Mouse (Mus musculus) intestine, embryonic 14.5 days (tissue): ENCODE measurements around the gene Gpr179. TPM values are rescaled to one million over a fixed set of nuclear protein-coding genes. Genes with fewer than 3 reads are reported as not detected.
"Not testable (repeated sequence)": the region's sequence is repeated elsewhere in the genome, so short reads cannot be mapped to it uniquely, and the experiment has no call there.

Source experiments
- ATAC-seq: fragments of 200-750 bp; cut with Nextera tagmentation; replicated peaks from 2 replicates; pipeline ENCODE4 v1.8.0; 2017; ENCODE audit warnings: low read depth, moderate number of reproducible peaks, moderate TSS enrichment, moderate library complexity; ENCODE audit not compliant: low FRiP score, low TSS enrichment
- DNase-seq: peaks from one replicate; pipeline ENCODE4 v3.0.0-alpha.2; 2018; ENCODE audit warnings: low spot score
- H3K27ac ChIP-seq: fragments of 300-500 bp; sonication (generic); 2 replicates; pipeline ENCODE4 v1.5.1; 2014; ENCODE audit warnings: low read depth, mild to moderate bottlenecking, control low read depth
- H3K27me3 ChIP-seq: fragments of 300-500 bp; sonication (generic); replicated peaks from 2 replicates; pipeline ENCODE4 v1.6.1; 2014; ENCODE audit warnings: low read length, control low read depth; ENCODE audit not compliant: control insufficient read depth, insufficient read depth
- H3K36me3 ChIP-seq: fragments of 300-500 bp; sonication (generic); 2 replicates; pipeline ENCODE4 v1.6.1; 2014; ENCODE audit warnings: low read length, control low read depth; ENCODE audit not compliant: control insufficient read depth, insufficient read depth
- H3K4me1 ChIP-seq: fragments of 300-500 bp; sonication (generic); replicated peaks from 2 replicates; pipeline ENCODE4 v1.6.1; 2014; ENCODE audit warnings: low read length, control low read depth, mixed read lengths; ENCODE audit not compliant: control insufficient read depth, insufficient read depth
- H3K4me2 ChIP-seq: fragments of 300-500 bp; sonication (generic); 2 replicates; pipeline ENCODE4 v1.6.1; 2014; ENCODE audit warnings: low read length
- H3K4me3 ChIP-seq: fragments of 300-500 bp; sonication (generic); 2 replicates; pipeline ENCODE4 v1.5.1; 2014; ENCODE audit warnings: low read depth, low read length, control low read depth, mixed read lengths
- H3K9ac ChIP-seq: fragments of 300-500 bp; sonication (generic); 2 replicates; pipeline ENCODE4 v1.6.1; 2014; ENCODE audit warnings: mild to moderate bottlenecking, low read length
- H3K9me3 ChIP-seq: fragments of 300-500 bp; sonication (generic); 2 replicates; pipeline ENCODE4 v1.6.1; 2016; ENCODE audit warnings: low read length, control low read depth; ENCODE audit not compliant: control insufficient read depth
- WGBS: fragments of 180-500 bp; shearing (Covaris S2); extraction: QIAGEN DNeasy Blood & Tissue Kit; methylation state at CpG from one replicate; pipeline ENCODE4 v1.1.7; 2014; 5-methylcytosine and 5-hydroxymethylcytosine counted together
- polyA plus RNA-seq: library from polyadenylated mRNA; unstranded; fragments of >200 nt; fragmentation: Nextera tagmentation; extraction: Ambion mirVana; gene quantifications from 2 replicates; pipeline ENCODE4 v1.2.1, GENCODE M21; 2014

Gpr179 gene
- polyA plus RNA-seq, 1 experiment from 2014 or later = 0.15 TPM

DNA sequence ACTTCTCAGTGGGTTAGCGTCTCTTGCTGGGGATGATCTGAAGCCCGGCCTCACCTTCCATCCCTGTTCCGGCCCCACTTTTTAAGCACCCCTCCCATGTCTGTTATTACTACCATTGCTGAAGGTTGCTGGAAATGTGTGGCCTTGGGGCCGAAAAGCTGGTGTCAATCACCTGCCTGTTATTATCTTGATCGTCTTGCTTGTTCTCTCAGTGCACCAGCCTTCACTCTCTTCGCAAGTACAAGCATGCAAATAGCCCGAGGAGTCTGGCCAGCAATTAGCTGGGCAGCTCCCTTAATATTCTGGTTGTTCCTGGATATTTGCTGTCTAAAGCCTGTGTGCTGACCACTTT is 11.7 kb upstream of the Gpr179 start:
- DNase-seq (no peak), ATAC-seq (no peak)
- Histone ChIP-seq H3K4me3 (peak overlapping the region; percentile 84), H3K4me2 (peak overlapping the region; percentile 72), H3K4me1 (peaks cover 19% of the 10 kb centered on the region), H3K36me3 (peaks cover 5% of the 10 kb centered on the region; the same call in 1 of the 2 replicates), H3K27me3 (no peaks in the 10 kb centered on the region), H3K9ac (peak overlapping the region; percentile 85), H3K9me3 (no peaks in the 10 kb centered on the region), H3K27ac (no peak overlapping the region)
- under 1% methylated on average over 7 of the region's 7 CpGs for WGBS

GRCm38 (mm10) chr11:97362943-97363643 is 11.2 kb upstream of the Gpr179 start:
- H3K27ac ChIP-seq = peak overlapping the region; percentile 52
- H3K9ac ChIP-seq = peak overlapping the region; percentile 85
- DNase-seq (peak; percentile 78), ATAC-seq (peak; percentile 16; the same call in 1 of the 2 replicates)
- H3K4me1 ChIP-seq = peaks cover 19% of the 10 kb centered on the region
- H3K36me3 ChIP-seq = no peaks in the 10 kb centered on the region; the same call in 1 of the 2 replicates
- H3K27me3 ChIP-seq = no peaks in the 10 kb centered on the region
- no peaks in the 10 kb centered on the region for H3K9me3 ChIP-seq
- under 1% methylated on average over 46 of the region's 49 CpGs for WGBS
- peak overlapping the region; percentile 84 for H3K4me3 ChIP-seq
- peak overlapping the region; percentile 72 for H3K4me2 ChIP-seq

DNA sequence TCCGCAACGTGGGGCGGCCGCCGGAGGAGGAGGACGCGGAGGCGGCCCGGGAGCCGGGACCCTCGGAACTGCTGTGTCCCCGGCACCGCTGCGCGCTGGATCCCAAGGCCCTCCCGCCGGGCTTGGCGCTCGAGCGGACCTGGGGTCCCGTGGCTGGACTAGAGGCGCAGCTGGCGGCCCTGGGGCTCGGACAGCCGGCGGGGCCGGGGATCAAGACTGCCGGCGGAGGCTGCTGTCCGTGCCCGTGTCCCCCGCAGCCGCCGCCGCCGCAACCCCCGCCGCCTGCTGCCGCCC is 10.7 kb upstream of the Gpr179 start:
- ATAC-seq = no peak; the same call in 1 of the 2 replicates

GRCm38 (mm10) chr11:97361948-97362648 is 10.2 kb upstream of the Gpr179 start, which contains the start of gene Socs7:
Gene Socs7 (plus strand): TSS chr11:97362551.
- Histone ChIP-seq H3K4me1 (peaks cover 19% of the 10 kb centered on the region), H3K9me3 (no peaks in the 10 kb centered on the region), H3K27ac (peak within 1 kb of the TSS; percentile 77), H3K4me3 (peak within 1 kb of the TSS; percentile 84), H3K27me3 (no peaks in the 10 kb centered on the region), H3K9ac (peak within 1 kb of the TSS; percentile 85), H3K4me2 (peak within 1 kb of the TSS; percentile 72), H3K36me3 (no peaks in the 10 kb centered on the region)
- DNase-seq = peak; percentile 97
- 1% methylated on average over 24 of the region's 81 CpGs for WGBS
- ATAC-seq = peak; percentile 97

More for the DNA sequence above, 10.7 kb upstream of the Gpr179 start:
- no peaks in the 10 kb centered on the region for H3K9me3 ChIP-seq
- peaks cover 19% of the 10 kb centered on the region for H3K4me1 ChIP-seq
- under 1% methylated on average over 35 of the region's 39 CpGs for WGBS
- H3K9ac ChIP-seq = peak overlapping the region; percentile 85
- no peaks in the 10 kb centered on the region for H3K36me3 ChIP-seq
- no peaks in the 10 kb centered on the region for H3K27me3 ChIP-seq
- H3K27ac ChIP-seq = peak overlapping the region; percentile 52
- DNase-seq = no peak
- H3K4me3 ChIP-seq = peak overlapping the region; percentile 84
- peak overlapping the region; percentile 72 for H3K4me2 ChIP-seq

DNA sequence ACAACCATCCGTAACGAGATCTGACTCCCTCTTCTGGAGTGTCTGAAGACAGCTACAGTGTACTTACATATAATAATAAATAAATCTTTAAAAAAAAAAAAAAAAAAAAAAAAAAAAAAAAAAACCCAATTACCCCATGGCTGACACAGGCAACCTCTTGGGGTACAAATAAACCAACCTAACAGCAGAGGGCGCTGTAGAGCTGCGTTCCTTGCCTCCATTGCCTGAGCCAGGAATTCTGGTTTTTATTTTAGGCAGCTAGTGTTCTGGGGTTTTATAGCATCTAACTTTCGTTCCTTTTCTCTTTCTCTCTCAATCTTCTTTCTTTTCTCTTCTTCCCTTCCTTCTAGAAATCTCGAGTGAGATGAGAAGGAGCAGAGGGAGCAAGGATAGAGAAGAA is 5.8 kb upstream of the Gpr179 start:
- H3K36me3 ChIP-seq, ATAC-seq, H3K27me3 ChIP-seq, H3K4me3 ChIP-seq, H3K9ac ChIP-seq, H3K27ac ChIP-seq, H3K4me2 ChIP-seq, H3K9me3 ChIP-seq, H3K4me1 ChIP-seq: not testable (repeated sequence)
- 13% methylated on average over 4 of the region's 6 CpGs for WGBS
- DNase-seq = peak; percentile 69

GRCm38 (mm10) chr11:97355247-97355646 is 3.4 kb upstream of the Gpr179 start:
- 82% methylated on average over 7 of the region's 7 CpGs for WGBS
- ATAC-seq (no peak), DNase-seq (no peak)
- Histone ChIP-seq H3K9ac (no peak overlapping the region), H3K36me3 (no peaks in the 10 kb centered on the region), H3K4me2 (no peak overlapping the region), H3K27ac (no peak overlapping the region), H3K4me1 (no peaks in the 10 kb centered on the region; the same call in 1 of the 2 replicates), H3K4me3 (no peak overlapping the region), H3K27me3 (no peaks in the 10 kb centered on the region), H3K9me3 (no peaks in the 10 kb centered on the region)

GRCm38 (mm10) chr11:97354646-97355045 is 2.8 kb upstream of the Gpr179 start:
- H3K36me3 ChIP-seq = no peaks in the 10 kb centered on the region
- DNase-seq = no peak
- H3K9ac ChIP-seq = no peak overlapping the region
- H3K27ac ChIP-seq = no peak overlapping the region
- no peaks in the 10 kb centered on the region for H3K27me3 ChIP-seq
- no peaks in the 10 kb centered on the region for H3K9me3 ChIP-seq
- no peak overlapping the region for H3K4me2 ChIP-seq
- WGBS = 76% methylated on average over 2 of the region's 2 CpGs
- H3K4me3 ChIP-seq = no peak overlapping the region
- peaks cover 5% of the 10 kb centered on the region for H3K4me1 ChIP-seq
- ATAC-seq = no peak

DNA sequence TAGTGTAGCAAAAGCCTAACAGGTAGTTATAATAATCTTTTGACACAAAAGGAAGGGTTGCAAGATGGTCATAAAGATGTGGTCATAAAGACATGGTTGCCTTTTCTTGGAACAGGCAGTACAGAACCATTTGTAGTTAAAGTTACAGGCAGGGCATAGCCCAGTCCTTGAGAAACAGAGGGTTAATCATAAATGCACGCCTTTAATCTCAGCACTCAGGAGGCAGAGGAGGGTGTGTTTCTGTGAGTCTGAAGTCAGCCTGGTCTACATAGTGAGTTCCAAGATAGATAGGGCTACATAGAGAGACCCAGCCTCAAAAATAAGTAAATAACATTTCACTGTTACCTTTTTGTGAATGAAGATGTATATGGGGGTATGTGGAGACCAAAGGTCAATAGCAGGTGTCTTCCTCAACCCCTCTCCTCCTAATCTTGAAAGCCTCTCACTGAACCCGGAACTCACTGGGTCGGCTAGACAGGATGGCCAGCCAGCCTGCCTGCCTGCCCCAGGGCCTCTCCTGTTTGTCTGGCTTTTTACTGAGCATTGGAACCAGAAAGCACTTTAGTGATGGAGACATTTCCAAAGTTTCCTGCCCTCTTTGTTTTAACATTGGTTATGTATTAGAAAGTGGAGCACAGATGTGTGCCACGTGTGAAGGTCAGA is 1.2 kb upstream of the Gpr179 start:
- Histone ChIP-seq H3K4me2 (no peak overlapping the region), H3K4me1 (peaks cover 6% of the 10 kb centered on the region), H3K36me3 (no peaks in the 10 kb centered on the region), H3K27ac (no peak overlapping the region), H3K9me3 (no peaks in the 10 kb centered on the region), H3K27me3 (no peaks in the 10 kb centered on the region), H3K4me3 (no peak overlapping the region), H3K9ac (no peak overlapping the region)
- DNase-seq (no peak), ATAC-seq (no peak)
- 65% methylated on average over 4 of the region's 4 CpGs for WGBS
